Mouse (Mus musculus): Measurements from ENCODE around the gene Cd80.
"Not testable (repeated sequence)": the region's sequence is repeated elsewhere in the genome, so short reads cannot be mapped to it uniquely, and the experiment has no call there.

Gene Cd80

GRCm38 (mm10) chr16:38455511-38456418, at the start of gene Cd80:
Gene Cd80, plus strand, starts transcription at chr16:38455561.
- DNase-seq (ENCODE audit: low spot score in 2 of 2) = no peak

GRCm38 (mm10) chr16:38406293-38406692, 49.1 kb upstream of the Cd80 start:
- no peak for DNase-seq (ENCODE audit: low spot score in 2 of 2)

DNA sequence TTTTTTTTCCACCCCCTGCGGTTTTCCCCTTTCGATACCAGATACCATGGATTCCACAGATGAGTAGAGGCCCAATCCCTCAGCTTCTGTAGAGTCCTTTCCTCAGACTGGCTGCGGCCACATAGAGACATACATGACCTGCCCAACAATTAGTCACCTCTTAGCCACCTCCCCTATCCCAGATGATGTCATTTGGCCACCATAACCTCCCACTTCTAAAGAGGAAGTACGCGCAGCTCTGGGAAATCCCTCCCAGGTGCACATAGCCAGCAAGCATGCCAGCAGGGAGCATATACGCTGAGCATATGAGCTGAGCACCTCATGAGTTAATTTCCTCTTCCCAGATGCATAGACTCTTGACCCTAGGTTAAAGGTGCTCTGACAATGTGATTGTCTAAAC, 48.7 kb upstream of the Cd80 start:
- no peak for DNase-seq (ENCODE audit: low spot score in 2 of 2)

DNA sequence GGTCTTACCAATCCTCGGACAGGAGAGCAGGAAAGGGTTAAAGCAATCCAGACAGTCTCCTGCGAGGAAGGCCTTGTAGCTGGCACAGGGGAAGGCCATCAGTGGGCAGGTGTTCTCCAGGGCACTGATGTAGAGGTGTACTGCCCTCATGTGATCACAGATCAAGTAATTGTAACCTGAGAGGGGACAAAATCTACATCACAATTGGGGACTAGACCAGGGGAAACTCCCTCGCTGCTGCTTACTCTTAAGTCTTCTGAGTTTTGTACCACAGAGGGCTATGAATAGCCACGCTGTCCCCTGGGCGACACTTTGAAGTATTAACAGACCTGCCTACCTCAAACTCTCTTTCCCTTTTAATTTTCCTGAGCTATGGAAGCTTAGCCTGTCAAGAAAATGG, 47.8 kb upstream of the Cd80 start:
- no peak for DNase-seq (ENCODE audit: low spot score in 2 of 2)

GRCm38 (mm10) chr16:38408416-38408815, 46.9 kb upstream of the Cd80 start:
- no peak for DNase-seq (ENCODE audit: low spot score in 2 of 2)

GRCm38 (mm10) chr16:38414953-38415352, 40.4 kb upstream of the Cd80 start:
- DNase-seq (ENCODE audit: low spot score in 2 of 2) = no peak

DNA sequence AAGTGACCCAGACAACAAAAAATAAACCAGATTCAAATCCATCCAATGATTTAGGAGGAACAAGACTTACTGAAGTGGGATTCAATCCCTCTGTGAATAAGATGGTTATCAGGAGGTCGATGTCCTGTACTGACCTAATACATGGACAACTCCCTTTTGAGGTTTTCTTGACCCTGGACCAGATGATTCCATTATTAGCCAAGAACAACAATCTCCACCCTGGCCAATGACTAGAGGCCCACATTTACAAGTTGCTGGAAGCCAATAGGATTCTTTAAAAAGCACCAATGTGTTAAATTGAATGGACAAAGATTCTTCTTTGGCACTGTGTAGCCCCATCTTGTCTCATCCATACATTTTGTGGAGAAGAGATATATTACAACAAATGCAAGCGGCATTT, 30.0 kb upstream of the Cd80 start:
- DNase-seq (ENCODE audit: low spot score in 2 of 2) = no peak

GRCm38 (mm10) chr16:38425799-38426198, 29.6 kb upstream of the Cd80 start:
- DNase-seq (ENCODE audit: low spot score in 2 of 2) = no peak

- no peak for DNase-seq (ENCODE audit: low spot score in 2 of 2)
Observed at GRCm38 (mm10) chr16:38431446-38432185, 23.7 kb upstream of the Cd80 start.

- no peak for DNase-seq (ENCODE audit: low spot score in 2 of 2)
Observed at GRCm38 (mm10) chr16:38432498-38433425, 22.6 kb upstream of the Cd80 start, which contains the start of gene Pla1a. Gene Pla1a, minus strand, starts transcription at chr16:38433145.

- no peak for DNase-seq (ENCODE audit: low spot score in 2 of 2)
Observed at GRCm38 (mm10) chr16:38433514-38433913, 21.8 kb upstream of the Cd80 start.

DNA sequence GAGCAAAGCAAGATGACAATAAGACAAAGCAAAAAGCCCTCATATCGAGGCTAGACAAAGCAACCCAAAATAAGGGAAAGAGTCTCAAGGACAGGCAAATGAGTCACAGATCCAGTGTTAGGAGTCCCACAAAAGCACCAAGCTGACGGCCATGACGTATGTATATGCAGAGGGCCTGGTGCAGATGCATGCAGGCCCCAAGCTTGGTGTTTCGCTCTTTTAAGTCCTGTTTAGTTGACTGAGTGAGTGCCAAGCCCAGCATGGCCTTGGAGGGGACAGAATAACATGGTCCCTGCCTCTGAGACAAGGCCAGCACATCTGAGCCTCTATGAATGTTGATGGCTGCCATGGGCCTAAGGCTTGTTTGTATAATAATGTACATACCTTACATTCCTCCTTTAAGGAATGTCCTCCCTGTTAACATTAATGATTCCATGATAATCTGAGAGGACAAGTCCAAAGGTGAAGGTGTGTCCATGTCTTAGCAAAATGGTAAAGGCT, 21.0 kb upstream of the Cd80 start:
- DNase-seq (ENCODE audit: low spot score in 2 of 2) = no peak

DNA sequence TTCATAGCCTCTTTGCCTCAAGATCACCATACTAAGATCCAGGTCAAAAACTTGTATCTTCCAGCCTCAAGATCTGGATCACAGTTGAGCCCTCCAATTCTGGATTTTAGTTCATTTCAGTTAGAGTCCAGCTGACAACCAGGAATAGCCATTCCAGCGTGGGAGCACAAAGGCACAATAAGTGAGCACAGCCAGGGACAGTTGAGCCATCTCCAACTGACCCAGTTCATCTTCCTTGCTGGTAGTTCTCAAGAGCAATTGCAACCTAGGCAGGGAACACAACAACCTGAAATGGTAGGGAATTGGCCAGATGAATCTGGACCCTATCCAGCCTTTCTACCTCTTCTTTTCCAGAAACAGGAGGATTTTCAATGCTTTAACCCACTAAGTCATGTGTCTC, 16.2 kb upstream of the Cd80 start:
- no peak for DNase-seq (ENCODE audit: low spot score in 2 of 2)

GRCm38 (mm10) chr16:38440403-38440802, 15.0 kb upstream of the Cd80 start:
- DNase-seq (ENCODE audit: low spot score in 2 of 2) = no peak

GRCm38 (mm10) chr16:38441611-38442010, 13.8 kb upstream of the Cd80 start:
- no peak for DNase-seq (ENCODE audit: low spot score in 2 of 2)

- no peak for DNase-seq (ENCODE audit: low spot score in 2 of 2)
Observed at GRCm38 (mm10) chr16:38442216-38442615, 13.1 kb upstream of the Cd80 start.

- DNase-seq (ENCODE audit: low spot score in 2 of 2) = no peak
Observed at GRCm38 (mm10) chr16:38443721-38444464, 11.5 kb upstream of the Cd80 start.

DNA sequence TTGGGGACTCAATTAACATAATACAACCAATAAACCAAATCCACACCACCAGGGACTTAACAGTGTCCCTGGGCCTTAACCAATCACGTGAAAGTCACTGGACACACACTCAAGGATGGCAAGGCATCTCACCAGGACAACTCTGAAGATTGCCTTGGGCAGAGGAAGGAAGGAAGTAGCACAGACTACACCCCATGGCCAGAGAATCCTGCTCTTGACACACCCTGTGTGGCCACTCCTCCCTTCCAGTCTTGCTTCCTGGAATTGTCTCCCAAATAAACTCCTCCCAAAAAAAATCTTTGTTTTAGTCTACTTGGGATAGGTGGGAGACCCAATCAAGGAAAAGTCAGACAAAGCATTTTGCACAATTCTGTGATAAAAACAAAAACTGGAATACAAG, 10.3 kb upstream of the Cd80 start:
- no peak for DNase-seq (ENCODE audit: low spot score in 2 of 2)

GRCm38 (mm10) chr16:38445576-38445975, 9.8 kb upstream of the Cd80 start:
- DNase-seq (ENCODE audit: low spot score in 2 of 2) = no peak

DNA sequence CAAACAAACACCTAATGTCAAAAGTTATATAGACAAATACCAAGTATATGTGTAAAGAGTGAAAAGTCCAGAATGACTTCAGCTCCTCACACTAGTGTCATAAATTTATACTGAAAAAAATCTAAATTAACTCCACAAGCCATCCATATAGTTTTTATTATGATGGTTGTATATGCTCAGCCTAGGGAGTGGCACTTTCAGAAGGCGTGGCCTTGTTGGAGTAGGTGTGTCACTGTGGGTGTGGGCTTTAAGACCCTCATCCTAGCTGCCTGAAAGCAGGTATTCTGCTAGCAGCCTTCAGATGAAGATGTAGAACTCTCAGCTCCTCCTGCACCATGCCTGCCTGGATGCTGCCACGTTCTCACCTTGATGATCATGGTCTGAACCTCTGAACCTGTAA, 9.2 kb upstream of the Cd80 start:
- DNase-seq (ENCODE audit: low spot score in 2 of 2) = not testable (repeated sequence)

DNA sequence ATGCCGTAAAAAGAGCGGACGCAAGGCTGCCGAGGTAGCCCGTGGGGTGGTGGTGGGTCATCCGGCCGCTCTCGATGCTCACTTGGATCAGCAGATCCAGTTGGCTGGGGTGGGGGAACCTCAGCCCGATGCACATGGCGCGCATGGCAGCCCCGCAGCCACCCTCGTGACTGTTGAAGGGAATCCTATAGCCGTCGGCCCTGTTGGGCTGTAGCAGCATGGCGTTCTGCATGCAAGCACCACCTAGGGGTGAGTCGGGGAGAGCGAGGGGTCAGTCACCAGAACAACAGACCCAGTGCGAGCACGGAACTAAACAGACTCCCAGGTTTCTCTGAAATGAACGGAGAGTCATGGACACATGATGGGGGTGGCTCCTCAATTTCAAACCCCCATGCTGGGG, 8.0 kb upstream of the Cd80 start:
- DNase-seq (ENCODE audit: low spot score in 2 of 2) = no peak

Data from spleen, postnatal 4 days (tissue).